Mouse (Mus musculus) heart, postnatal 0 days (tissue): Measurements from ENCODE around the gene Nhej1.

Source experiments
- CTCF ChIP-seq: IDR thresholded peaks from 2 replicates; pipeline ENCODE4 v1.5.1; 2016; ENCODE audit warnings: antibody characterized with exemption, control low read depth, low read depth
- EP300 ChIP-seq: IDR thresholded peaks from 2 replicates; pipeline ENCODE4 v1.6.1; 2016; ENCODE audit warnings: antibody characterized with exemption, low read depth

- TF ChIP-seq CTCF: no peak
- TF ChIP-seq EP300: no peak
Measured at GRCm38 (mm10) chr1:74971353-74972050, 153.5 kb downstream of the Nhej1 start.
